Mouse (Mus musculus): Measurements from ENCODE around the gene Ublcp1. TPM values are rescaled to one million over a fixed set of nuclear protein-coding genes. Genes with fewer than 3 reads are reported as not detected.

Ublcp1 gene
- polyA plus RNA-seq, 1 experiment: 9.7 TPM

- Histone ChIP-seq H3K4me1 (ENCODE audit: control insufficient read depth, insufficient read depth, low read length) (peaks cover 33% of the 10 kb centered on the region), H3K4me3 (ENCODE audit: insufficient read depth, low read length) (no peak overlapping the region), H3K27ac (ENCODE audit: insufficient read depth, low read depth, low read length) (no peak overlapping the region)
- no peak for TF ChIP-seq POLR2A (IDR thresholded peaks at IDR 0.05; ENCODE audit: borderline replicate concordance, low read depth, low read length)
- TF ChIP-seq CTCF (IDR thresholded peaks at IDR 0.05; ENCODE audit: low read depth, low read length): no peak
Observed at GRCm38 (mm10) chr11:44423955-44424354, 46.3 kb downstream of the Ublcp1 start.

GRCm38 (mm10) chr11:44423261-44423660, 47.0 kb downstream of the Ublcp1 start:
- TF ChIP-seq POLR2A (IDR thresholded peaks at IDR 0.05; ENCODE audit: borderline replicate concordance, low read depth, low read length) (no peak), CTCF (IDR thresholded peaks at IDR 0.05; ENCODE audit: low read depth, low read length) (no peak)
- Histone ChIP-seq H3K4me3 (ENCODE audit: insufficient read depth, low read length) (no peak overlapping the region), H3K4me1 (ENCODE audit: control insufficient read depth, insufficient read depth, low read length) (peaks cover 28% of the 10 kb centered on the region), H3K27ac (ENCODE audit: insufficient read depth, low read depth, low read length) (no peak overlapping the region)

GRCm38 (mm10) chr11:44422337-44423111, 47.8 kb downstream of the Ublcp1 start:
- H3K4me3 ChIP-seq (ENCODE audit: insufficient read depth, low read length): no peak overlapping the region
- no peak overlapping the region for H3K27ac ChIP-seq (ENCODE audit: insufficient read depth, low read depth, low read length)
- peaks cover 24% of the 10 kb centered on the region for H3K4me1 ChIP-seq (ENCODE audit: control insufficient read depth, insufficient read depth, low read length)
- TF ChIP-seq CTCF (IDR thresholded peaks at IDR 0.05; ENCODE audit: low read depth, low read length) (no peak), POLR2A (IDR thresholded peaks at IDR 0.05; ENCODE audit: borderline replicate concordance, low read depth, low read length) (no peak)

GRCm38 (mm10) chr11:44417403-44417802, 52.9 kb downstream of the Ublcp1 start:
- H3K4me1 ChIP-seq (ENCODE audit: control insufficient read depth, insufficient read depth, low read length): peaks cover 34% of the 10 kb centered on the region
- no peak overlapping the region for H3K4me3 ChIP-seq (ENCODE audit: insufficient read depth, low read length)
- H3K27ac ChIP-seq (ENCODE audit: insufficient read depth, low read depth, low read length): no peak overlapping the region
- no peak for TF ChIP-seq CTCF (IDR thresholded peaks at IDR 0.05; ENCODE audit: low read depth, low read length)
- no peak for TF ChIP-seq POLR2A (IDR thresholded peaks at IDR 0.05; ENCODE audit: borderline replicate concordance, low read depth, low read length)

GRCm38 (mm10) chr11:44414605-44415004, 55.7 kb downstream of the Ublcp1 start:
- H3K4me1 ChIP-seq (ENCODE audit: control insufficient read depth, insufficient read depth, low read length): peaks cover 46% of the 10 kb centered on the region
- TF ChIP-seq POLR2A (IDR thresholded peaks at IDR 0.05; ENCODE audit: borderline replicate concordance, low read depth, low read length) (no peak), CTCF (IDR thresholded peaks at IDR 0.05; ENCODE audit: low read depth, low read length) (no peak)
- H3K4me3 ChIP-seq (ENCODE audit: insufficient read depth, low read length): no peak overlapping the region
- peak overlapping the region; percentile 91 for H3K27ac ChIP-seq (ENCODE audit: insufficient read depth, low read depth, low read length)

GRCm38 (mm10) chr11:44413371-44413770, 56.9 kb downstream of the Ublcp1 start:
- TF ChIP-seq POLR2A (IDR thresholded peaks at IDR 0.05; ENCODE audit: borderline replicate concordance, low read depth, low read length) (no peak), CTCF (IDR thresholded peaks at IDR 0.05; ENCODE audit: low read depth, low read length) (no peak)
- Histone ChIP-seq H3K27ac (ENCODE audit: insufficient read depth, low read depth, low read length) (no peak overlapping the region), H3K4me3 (ENCODE audit: insufficient read depth, low read length) (no peak overlapping the region), H3K4me1 (ENCODE audit: control insufficient read depth, insufficient read depth, low read length) (peaks cover 48% of the 10 kb centered on the region)

GRCm38 (mm10) chr11:44412276-44412675, 58.0 kb downstream of the Ublcp1 start:
- H3K4me1 ChIP-seq (ENCODE audit: control insufficient read depth, insufficient read depth, low read length): peaks cover 45% of the 10 kb centered on the region
- TF ChIP-seq POLR2A (IDR thresholded peaks at IDR 0.05; ENCODE audit: borderline replicate concordance, low read depth, low read length) (no peak), CTCF (IDR thresholded peaks at IDR 0.05; ENCODE audit: low read depth, low read length) (no peak)
- no peak overlapping the region for H3K27ac ChIP-seq (ENCODE audit: insufficient read depth, low read depth, low read length)
- no peak overlapping the region for H3K4me3 ChIP-seq (ENCODE audit: insufficient read depth, low read length)

- Histone ChIP-seq H3K4me1 (ENCODE audit: control insufficient read depth, insufficient read depth, low read length) (peaks cover 30% of the 10 kb centered on the region), H3K4me3 (ENCODE audit: insufficient read depth, low read length) (no peak overlapping the region), H3K27ac (ENCODE audit: insufficient read depth, low read depth, low read length) (no peak overlapping the region)
- no peak for TF ChIP-seq CTCF (IDR thresholded peaks at IDR 0.05; ENCODE audit: low read depth, low read length)
- TF ChIP-seq POLR2A (IDR thresholded peaks at IDR 0.05; ENCODE audit: borderline replicate concordance, low read depth, low read length): no peak
Observed at GRCm38 (mm10) chr11:44410413-44410812, 59.9 kb downstream of the Ublcp1 start.

GRCm38 (mm10) chr11:44408626-44409025, 61.7 kb downstream of the Ublcp1 start:
- Histone ChIP-seq H3K4me3 (ENCODE audit: insufficient read depth, low read length) (no peak overlapping the region), H3K4me1 (ENCODE audit: control insufficient read depth, insufficient read depth, low read length) (peaks cover 23% of the 10 kb centered on the region), H3K27ac (ENCODE audit: insufficient read depth, low read depth, low read length) (no peak overlapping the region)
- TF ChIP-seq POLR2A (IDR thresholded peaks at IDR 0.05; ENCODE audit: borderline replicate concordance, low read depth, low read length) (no peak), CTCF (IDR thresholded peaks at IDR 0.05; ENCODE audit: low read depth, low read length) (no peak)

GRCm38 (mm10) chr11:44406457-44406856, 63.8 kb downstream of the Ublcp1 start:
- H3K4me1 ChIP-seq (ENCODE audit: control insufficient read depth, insufficient read depth, low read length): peaks cover 26% of the 10 kb centered on the region
- H3K4me3 ChIP-seq (ENCODE audit: insufficient read depth, low read length): no peak overlapping the region
- no peak for TF ChIP-seq POLR2A (IDR thresholded peaks at IDR 0.05; ENCODE audit: borderline replicate concordance, low read depth, low read length)
- TF ChIP-seq CTCF (IDR thresholded peaks at IDR 0.05; ENCODE audit: low read depth, low read length): no peak
- H3K27ac ChIP-seq (ENCODE audit: insufficient read depth, low read depth, low read length): no peak overlapping the region

Measured in bone marrow macrophage, adult 2 months (primary cell).